Mouse (Mus musculus) heart, embryonic 14.5 days (tissue): ENCODE results near the gene Uba1. TPM values are rescaled to one million over a fixed set of nuclear protein-coding genes. Genes with fewer than 3 reads are reported as not detected.

ENCODE experiments used
- ATAC-seq: fragments of 200-750 bp; cut with Nextera tagmentation; 2 replicates; pipeline ENCODE4 v1.8.0; 2017; ENCODE audit warnings: low read depth, moderate TSS enrichment; ENCODE audit not compliant: insufficient number of reproducible peaks, insufficient read depth, low FRiP score
- H3K27ac ChIP-seq, 2 experiments: fragments of 200-500 bp in 1 of 2; fragments of 300-500 bp in 1 of 2; sonication (generic) in 1 of 2; replicated peaks in 1 of 2; 2 replicates each; pipeline ENCODE4 v1.5.1; 2012 to 2014; ENCODE audit warnings: low read depth in 2 of 2, low read length in 2 of 2, control low read depth in 1 of 2, mild to moderate bottlenecking in 1 of 2, mixed read lengths in 1 of 2; ENCODE audit not compliant: control insufficient read depth in 1 of 2, insufficient read depth in 1 of 2
- H3K27me3 ChIP-seq: fragments of 300-500 bp; sonication (generic); 2 replicates; pipeline ENCODE4 v1.6.1; 2014; ENCODE audit warnings: mild to moderate bottlenecking, low read length, control low read depth; ENCODE audit not compliant: control insufficient read depth, insufficient read depth
- H3K36me3 ChIP-seq: fragments of 300-500 bp; sonication (generic); 2 replicates; pipeline ENCODE4 v1.6.1; 2014; ENCODE audit warnings: mild to moderate bottlenecking, control low read depth, low read length, mixed read lengths; ENCODE audit not compliant: control insufficient read depth, insufficient read depth
- H3K4me1 ChIP-seq, 2 experiments: fragments of 200-500 bp in 1 of 2; fragments of 300-500 bp in 1 of 2; sonication (generic) in 1 of 2; 2 replicates each; pipeline ENCODE4 v1.6.1; 2012 to 2014; ENCODE audit warnings: low read length in 2 of 2, control low read depth in 1 of 2, mixed read lengths in 1 of 2; ENCODE audit not compliant: control insufficient read depth in 2 of 2, insufficient read depth in 2 of 2
- H3K4me2 ChIP-seq: fragments of 300-500 bp; sonication (generic); 2 replicates; pipeline ENCODE4 v1.6.1; 2014; ENCODE audit warnings: mild to moderate bottlenecking, low read length
- H3K4me3 ChIP-seq, 2 experiments: fragments of 200-500 bp in 1 of 2; fragments of 300-500 bp in 1 of 2; sonication (generic) in 1 of 2; 2 replicates each; pipeline ENCODE4 v1.5.1; 2012 to 2014; ENCODE audit warnings: low read length in 2 of 2, mild to moderate bottlenecking in 2 of 2, control low read depth in 1 of 2, low read depth in 1 of 2, moderate library complexity in 1 of 2; ENCODE audit not compliant: control insufficient read depth in 1 of 2, insufficient read depth in 1 of 2
- H3K9ac ChIP-seq: fragments of 300-500 bp; sonication (generic); 2 replicates; pipeline ENCODE4 v1.6.1; 2014; ENCODE audit warnings: mild to moderate bottlenecking, low read length
- H3K9me3 ChIP-seq: fragments of 300-500 bp; sonication (generic); 2 replicates; pipeline ENCODE4 v1.6.1; 2016; ENCODE audit warnings: low read length, control low read depth; ENCODE audit not compliant: control insufficient read depth
- WGBS: fragments of 180-500 bp; shearing (Covaris S2); extraction: QIAGEN DNeasy Blood & Tissue Kit; methylation state at CpG from one replicate; pipeline ENCODE4 v1.1.7; 2014; 5-methylcytosine and 5-hydroxymethylcytosine counted together
- polyA plus RNA-seq: library from polyadenylated mRNA; unstranded; fragments of >200 nt; fragmentation: Nextera tagmentation; extraction: Ambion mirVana; gene quantifications from 2 replicates; pipeline ENCODE4 v1.2.1, GENCODE M21; 2014

The Uba1 gene
- 143 and 144 TPM in 2 replicates for polyA plus RNA-seq

GRCm38 (mm10) chrX:20658026-20658652 is at the start of gene Uba1:
TSS of gene Uba1 (plus strand) at chrX:20658326.
- peak within 1 kb of the TSS; percentile 77 for H3K4me2 ChIP-seq
- peak within 1 kb of the TSS; percentile 50 to 62 for H3K4me3 ChIP-seq
- WGBS, result 19% methylated on average over 27 of the region's 27 CpGs
- H3K9me3 ChIP-seq, result no peaks in the 10 kb centered on the region
- peak within 1 kb of the TSS; percentile 68 for H3K9ac ChIP-seq
- no peaks in the 10 kb centered on the region for H3K4me1 ChIP-seq
- H3K36me3 ChIP-seq, result no peaks in the 10 kb centered on the region
- peak; percentile 83 for ATAC-seq
- H3K27ac ChIP-seq, result peak within 1 kb of the TSS in 1 of 2 experiments; percentile 67; a peak in 2 of 4 replicates
- no peaks in the 10 kb centered on the region for H3K27me3 ChIP-seq

GRCm38 (mm10) chrX:20608500-20608899 is 49.6 kb upstream of the Uba1 start:
- H3K4me3 ChIP-seq, result no peak overlapping the region
- no peak overlapping the region for H3K4me2 ChIP-seq
- H3K4me1 ChIP-seq, result no peaks in the 10 kb centered on the region
- no peaks in the 10 kb centered on the region for H3K27me3 ChIP-seq
- H3K36me3 ChIP-seq, result no peaks in the 10 kb centered on the region
- H3K27ac ChIP-seq, result no peak overlapping the region
- H3K9ac ChIP-seq, result no peak overlapping the region
- 79% methylated on average over 4 of the region's 4 CpGs for WGBS
- ATAC-seq, result no peak
- H3K9me3 ChIP-seq, result no peaks in the 10 kb centered on the region

GRCm38 (mm10) chrX:20616861-20617175 is 41.3 kb upstream of the Uba1 start:
- peaks cover 0 to 12% of the 10 kb centered on the region in 2 experiments; a peak in 1 of 4 replicates for H3K4me1 ChIP-seq
- no peaks in the 10 kb centered on the region for H3K27me3 ChIP-seq
- H3K9ac ChIP-seq, result peak overlapping the region; percentile 79
- 18% methylated on average over 17 of the region's 17 CpGs for WGBS
- peaks cover 37% of the 10 kb centered on the region for H3K36me3 ChIP-seq
- peak overlapping the region; percentile 53 to 80 for H3K4me3 ChIP-seq
- H3K9me3 ChIP-seq, result no peaks in the 10 kb centered on the region
- H3K27ac ChIP-seq, result peak overlapping the region; percentile 89 to 99
- ATAC-seq, result no peak
- H3K4me2 ChIP-seq, result peak overlapping the region; percentile 66

- Histone ChIP-seq H3K27ac (peak within 1 kb of the TSS; percentile 89 to 99), H3K4me3 (peak within 1 kb of the TSS; percentile 53 to 95), H3K9me3 (no peaks in the 10 kb centered on the region), H3K36me3 (peaks cover 38% of the 10 kb centered on the region), H3K4me2 (peak within 1 kb of the TSS; percentile 69), H3K4me1 (peaks cover 0 to 12% of the 10 kb centered on the region in 2 experiments; a peak in 1 of 4 replicates), H3K27me3 (no peaks in the 10 kb centered on the region), H3K9ac (peak within 1 kb of the TSS; percentile 80)
- 16% methylated on average over 47 of the region's 49 CpGs for WGBS
- ATAC-seq, result peak; percentile 96
These were observed 40.8 kb upstream of the Uba1 start, which contains the start of the genes Rbm10 and Ndufb11 for GRCm38 (mm10) chrX:20617176-20617902. TSS of gene Rbm10 (plus strand) at chrX:20617503. TSS of gene Ndufb11 (minus strand) at chrX:20617619.

GRCm38 (mm10) chrX:20617903-20618399 is 40.2 kb upstream of the Uba1 start:
- peak overlapping the region; percentile 80 for H3K9ac ChIP-seq
- H3K27ac ChIP-seq, result peak overlapping the region; percentile 88 to 97
- peaks cover 0 to 12% of the 10 kb centered on the region in 2 experiments; a peak in 1 of 4 replicates for H3K4me1 ChIP-seq
- ATAC-seq, result peak; percentile 26; the same call in 1 of the 2 replicates
- peak overlapping the region; percentile 69 for H3K4me2 ChIP-seq
- no peaks in the 10 kb centered on the region for H3K9me3 ChIP-seq
- peak overlapping the region; percentile 53 to 95 for H3K4me3 ChIP-seq
- H3K27me3 ChIP-seq, result no peaks in the 10 kb centered on the region
- WGBS, result 19% methylated on average over 31 of the region's 31 CpGs
- H3K36me3 ChIP-seq, result peaks cover 39% of the 10 kb centered on the region

GRCm38 (mm10) chrX:20638141-20638540 is 20.0 kb upstream of the Uba1 start:
- no peak overlapping the region for H3K27ac ChIP-seq
- 76% methylated on average over 2 of the region's 2 CpGs for WGBS
- H3K4me1 ChIP-seq, result no peaks in the 10 kb centered on the region
- H3K4me3 ChIP-seq, result no peak overlapping the region
- no peaks in the 10 kb centered on the region for H3K9me3 ChIP-seq
- H3K36me3 ChIP-seq, result peaks cover 75% of the 10 kb centered on the region
- no peak overlapping the region for H3K9ac ChIP-seq
- no peak overlapping the region for H3K4me2 ChIP-seq
- ATAC-seq, result no peak
- H3K27me3 ChIP-seq, result no peaks in the 10 kb centered on the region

- no peak for ATAC-seq
- WGBS, result 67% methylated on average over 5 of the region's 5 CpGs
- Histone ChIP-seq H3K4me1 (no peaks in the 10 kb centered on the region), H3K4me3 (no peak overlapping the region), H3K27ac (no peak overlapping the region), H3K36me3 (peaks cover 83% of the 10 kb centered on the region), H3K4me2 (no peak overlapping the region), H3K27me3 (no peaks in the 10 kb centered on the region), H3K9ac (no peak overlapping the region), H3K9me3 (no peaks in the 10 kb centered on the region)
These were observed 13.3 kb upstream of the Uba1 start for GRCm38 (mm10) chrX:20644780-20645179.
